Mouse (Mus musculus) kidney, postnatal 14 days (tissue): ENCODE data around the gene Fhad1.

Source experiments
- DNase-seq: peaks from one replicate; pipeline ENCODE4 v3.0.0; 2022; ENCODE audit warnings: mixed read lengths

Fhad1 gene

DNA sequence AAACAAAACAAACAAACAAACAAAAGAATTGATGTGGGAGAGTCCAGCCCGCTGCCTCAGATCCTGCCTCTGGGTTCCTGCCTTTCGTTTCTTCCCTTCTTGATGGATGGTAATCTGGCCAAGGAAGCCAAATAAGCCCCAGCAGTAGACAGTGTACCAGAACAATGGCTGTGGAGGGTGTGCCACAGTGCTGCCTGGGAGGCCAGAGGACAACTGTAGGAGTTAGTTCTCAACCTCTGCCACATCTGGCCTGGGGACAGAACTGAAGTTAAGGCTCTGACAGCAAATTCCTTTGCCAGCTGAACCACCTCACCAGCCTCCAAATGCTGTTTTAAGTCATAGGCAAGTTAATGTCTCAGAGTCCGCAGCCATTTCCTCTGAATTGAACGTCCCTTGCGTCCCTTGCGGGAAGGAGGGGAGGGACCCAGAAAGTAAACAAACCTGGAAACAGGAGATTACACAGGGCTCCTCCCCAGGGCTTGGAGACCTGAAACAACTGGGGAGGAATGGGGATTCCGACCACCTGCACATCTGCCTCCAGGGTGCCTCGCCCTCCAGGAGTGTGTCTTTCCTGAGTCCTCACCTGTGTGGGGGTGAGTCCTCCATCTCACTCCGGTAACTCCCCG lies 133.5 kb downstream of the Fhad1 start:
- no peak for DNase-seq

DNA sequence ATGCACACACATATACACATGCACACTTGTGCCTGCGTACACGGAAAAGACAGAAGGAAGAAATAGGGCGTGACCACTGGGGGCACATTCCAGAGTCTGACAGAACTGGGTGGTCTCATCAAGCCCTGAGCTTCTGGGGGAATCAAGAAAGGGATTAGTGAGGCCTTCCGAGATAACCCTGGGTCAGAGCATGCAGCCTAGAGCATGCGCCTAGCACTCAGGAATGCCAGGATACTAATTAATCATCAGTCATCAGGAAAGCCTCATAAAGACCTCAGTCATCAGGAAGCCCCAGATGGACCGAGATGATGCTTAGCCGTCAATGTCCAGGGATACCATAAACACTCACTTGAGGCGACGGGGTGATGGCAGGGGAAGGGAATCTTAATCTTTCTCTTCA lies 135.0 kb downstream of the Fhad1 start:
- no peak for DNase-seq

DNA sequence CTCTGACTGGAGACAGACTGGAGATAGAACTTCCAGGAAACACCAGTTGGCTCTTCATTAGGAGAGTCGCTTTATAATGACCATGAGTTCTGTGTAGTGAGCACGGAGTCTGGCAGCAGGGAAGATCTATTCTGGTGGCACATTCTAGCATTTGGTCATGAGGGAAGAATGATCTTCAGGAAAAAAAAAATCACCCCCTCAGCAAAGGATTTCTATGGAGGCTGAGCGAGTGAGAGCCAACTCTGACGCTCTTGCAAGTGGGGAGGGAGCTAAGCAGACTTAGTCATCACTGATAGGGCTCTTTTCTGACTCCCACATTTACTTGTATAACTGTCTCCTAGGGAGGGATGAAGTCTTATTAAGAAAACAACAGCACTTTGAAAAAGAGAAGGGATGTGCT lies 135.8 kb downstream of the Fhad1 start:
- DNase-seq: no peak

DNA sequence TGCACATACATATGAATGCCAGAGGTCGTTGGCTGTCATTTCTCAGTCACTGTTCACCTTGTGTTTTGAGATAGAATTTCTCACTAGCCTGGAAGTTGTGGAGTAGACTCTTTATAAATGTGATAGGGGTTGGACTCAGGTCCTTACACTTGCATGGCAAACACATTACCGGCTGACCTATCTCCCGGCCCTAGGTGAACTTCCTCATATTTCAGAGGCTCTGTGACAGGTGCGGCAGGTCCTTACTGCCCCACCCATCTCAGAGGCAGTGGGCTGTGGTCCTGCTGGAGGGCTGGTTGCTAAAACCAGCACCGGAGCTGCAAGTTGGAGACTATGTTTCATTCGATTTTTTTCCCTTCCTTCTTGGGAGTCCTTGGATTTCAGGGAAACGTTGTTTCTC lies 136.3 kb downstream of the Fhad1 start:
- DNase-seq: no peak

DNA sequence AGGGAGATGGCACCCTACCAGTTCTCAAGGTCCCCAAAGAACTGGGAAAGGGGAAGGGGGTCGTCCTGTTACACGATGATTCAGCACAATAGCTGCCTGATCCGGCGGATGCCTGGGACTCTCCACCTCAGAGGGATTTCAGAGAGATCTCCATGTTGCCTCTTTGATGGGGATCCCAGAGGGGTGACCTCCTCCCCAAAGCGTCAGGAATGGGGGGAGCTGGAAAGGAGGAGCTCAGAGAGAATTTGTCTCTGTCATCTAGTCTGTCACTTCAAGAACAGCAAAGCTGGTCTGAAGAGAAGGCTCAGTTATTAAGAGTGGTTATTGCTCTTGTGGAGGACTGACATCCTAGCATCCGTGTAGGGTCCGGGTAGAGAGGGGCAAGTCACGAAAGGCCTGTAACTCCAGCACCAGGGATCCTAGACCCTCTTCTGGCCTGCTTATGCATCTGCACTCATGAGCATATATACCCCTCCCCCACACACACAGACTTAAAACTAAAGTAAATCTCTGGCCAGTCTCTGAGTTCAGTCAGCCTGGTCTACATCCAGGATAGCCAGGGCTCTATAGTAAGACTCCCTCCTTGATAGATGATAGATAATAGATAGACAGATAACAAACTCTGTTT lies 139.3 kb downstream of the Fhad1 start:
- DNase-seq: no peak

DNA sequence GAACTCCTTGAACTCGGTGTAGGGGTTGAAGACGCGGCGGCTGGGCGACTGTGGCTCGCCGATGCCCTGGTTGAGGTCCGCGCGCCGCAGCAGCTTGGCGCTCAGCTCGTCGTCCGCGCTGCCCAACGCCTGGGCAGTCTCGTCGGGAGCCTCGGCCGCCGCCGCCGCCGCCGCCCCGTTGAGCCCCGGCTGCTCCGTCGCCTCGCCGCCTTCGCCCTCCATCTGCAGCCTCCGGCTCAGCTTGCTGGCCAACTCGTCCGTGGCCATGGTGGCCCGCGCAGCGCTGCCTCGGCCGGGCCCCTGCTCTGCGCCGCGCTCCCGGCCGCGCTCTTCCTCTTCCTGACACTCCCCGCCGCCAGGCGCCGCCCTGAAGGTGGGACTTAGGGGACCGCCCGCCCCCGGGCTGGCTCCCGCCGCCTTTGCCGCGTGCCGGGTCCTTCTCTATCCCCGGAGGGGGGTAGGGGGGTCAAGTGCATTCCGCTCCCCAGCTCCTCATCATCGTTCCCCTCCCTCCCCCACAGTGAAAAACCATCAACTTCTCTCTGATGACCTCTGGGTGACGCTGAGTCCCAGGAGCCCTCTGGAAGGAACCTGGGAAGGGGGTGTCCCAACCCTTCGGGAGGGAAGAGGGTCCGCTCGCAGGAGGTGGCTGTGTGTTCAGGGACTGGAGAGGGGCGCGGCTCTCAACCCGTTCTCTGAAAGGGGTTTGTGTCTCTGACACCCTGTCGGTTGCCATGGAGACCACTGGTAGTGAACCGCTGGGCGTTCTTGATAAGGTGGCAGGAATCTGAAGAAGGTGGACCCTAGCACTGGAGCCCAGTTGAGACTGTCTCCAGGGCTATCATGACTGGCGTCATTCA lies 140.1 kb downstream of the Fhad1 start, which contains the start of gene Efhd2:
Gene Efhd2, minus strand, starts transcription at position 320 of the 860 bp plus-strand sequence.
- peak; percentile 88 for DNase-seq

DNA sequence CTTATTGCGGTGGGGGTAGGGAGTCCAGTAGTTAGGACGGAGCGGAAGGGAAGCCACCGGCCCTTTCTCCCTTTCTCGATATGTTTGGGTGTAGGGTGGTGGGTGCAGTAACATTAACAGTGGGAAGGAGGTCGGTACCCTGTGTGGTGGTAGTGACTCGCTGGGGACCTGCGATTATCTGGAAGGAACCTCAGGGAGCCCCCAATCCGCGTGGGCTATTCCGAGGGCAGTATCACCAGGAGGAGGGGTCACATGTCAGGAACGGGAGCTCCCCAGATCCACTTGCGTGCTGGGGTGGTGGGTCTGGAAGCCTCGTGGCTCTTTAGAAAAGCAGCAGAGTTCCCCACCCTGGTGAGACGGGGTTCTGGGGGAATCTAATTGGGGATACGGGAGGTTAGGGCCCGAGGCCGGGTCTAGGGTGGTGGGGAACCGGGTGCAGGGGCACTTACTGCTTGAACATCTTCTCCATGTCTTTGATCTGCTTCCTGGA lies 140.7 kb downstream of the Fhad1 start:
- DNase-seq: no peak

DNA sequence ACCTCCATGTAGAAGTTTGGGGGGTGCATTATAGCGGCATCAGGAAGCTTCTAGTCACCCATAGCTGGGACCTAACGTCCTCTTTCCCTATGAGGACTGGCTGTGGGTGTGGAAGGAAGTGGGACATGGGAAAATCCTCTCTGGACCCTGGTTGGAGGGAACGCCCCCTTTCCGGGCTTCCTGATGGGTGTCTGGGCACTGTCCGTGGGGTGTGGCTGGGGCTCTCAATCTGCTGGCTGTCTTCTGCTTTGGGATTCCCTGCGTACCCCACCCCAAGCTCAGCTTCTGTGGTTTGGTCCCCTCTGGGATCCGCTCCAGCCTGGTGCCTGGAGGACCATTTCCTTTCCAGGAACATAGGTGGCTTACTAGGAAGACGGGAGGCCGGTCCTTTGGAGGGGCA lies 141.9 kb downstream of the Fhad1 start:
- DNase-seq: no peak

DNA sequence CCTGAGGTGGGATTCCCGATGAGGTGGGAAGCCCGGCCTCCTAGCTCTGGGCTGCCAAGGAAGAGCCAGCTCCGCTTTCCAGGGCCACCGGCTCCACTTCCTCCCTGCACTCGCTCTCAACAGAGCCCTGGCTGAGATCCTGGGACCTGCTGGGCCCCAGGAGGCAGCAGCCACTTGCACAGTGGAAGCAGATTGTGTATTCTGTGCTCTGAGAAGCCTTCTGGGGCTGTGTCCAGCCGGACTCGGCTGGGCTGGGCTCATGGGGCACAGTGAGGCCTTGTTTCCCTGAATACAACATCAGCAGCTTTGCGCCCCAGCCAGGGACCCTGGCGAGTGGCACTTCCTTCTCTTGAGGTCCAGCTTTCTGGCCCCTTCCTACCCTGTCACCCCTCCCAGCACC lies 143.0 kb downstream of the Fhad1 start:
- DNase-seq: no peak

DNA sequence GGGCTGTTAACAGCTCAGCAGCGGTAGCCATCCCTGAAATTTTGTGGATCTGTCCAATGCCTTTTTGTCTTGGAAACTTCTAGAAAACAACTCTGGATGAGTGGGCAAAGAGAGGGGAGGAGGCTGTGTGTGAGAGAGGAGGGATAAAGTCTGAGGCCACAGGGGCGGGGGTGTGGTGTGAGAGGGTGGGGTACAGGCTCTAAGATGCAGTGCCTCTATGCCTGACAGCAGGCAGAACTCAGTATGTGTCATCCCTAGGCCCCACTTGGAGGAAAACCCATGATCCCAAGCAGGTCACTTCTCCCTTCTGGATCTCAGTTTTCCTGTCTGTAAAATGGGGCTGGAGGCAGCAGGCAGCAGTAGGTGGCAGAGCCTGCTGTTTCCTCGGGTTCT lies 143.6 kb downstream of the Fhad1 start:
- no peak for DNase-seq

DNA sequence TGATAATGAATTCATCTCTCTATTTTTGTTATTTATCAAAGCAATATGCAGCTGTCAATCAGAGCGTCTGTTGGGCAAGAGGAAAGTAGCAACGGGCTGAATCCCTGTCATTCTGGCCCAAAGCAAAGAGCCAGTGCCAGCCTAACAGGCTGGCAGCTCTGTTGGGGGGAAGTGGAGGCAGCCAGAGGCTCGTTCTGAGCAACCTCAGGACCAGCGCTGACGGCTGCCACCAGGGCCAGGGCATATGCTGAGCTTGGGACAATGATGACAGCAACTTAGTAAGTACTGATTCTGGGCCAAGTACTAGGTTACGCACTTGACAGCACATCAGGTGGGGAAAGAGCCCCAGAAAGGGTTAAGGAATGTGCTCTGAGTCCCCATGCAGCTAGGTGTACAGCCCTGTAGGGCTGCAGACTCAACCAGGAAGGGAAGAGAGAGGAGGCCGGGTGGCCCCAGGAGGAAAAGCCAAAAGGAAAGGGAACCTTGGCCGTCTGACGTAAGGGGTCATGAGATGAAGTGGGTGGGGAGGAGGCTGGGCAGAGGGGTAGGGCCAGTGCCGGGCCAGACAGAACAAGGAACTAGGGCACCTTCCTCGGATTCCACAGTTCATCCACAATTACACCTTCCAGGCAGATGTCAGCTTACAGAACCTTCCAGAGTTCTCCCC lies 144.1 kb downstream of the Fhad1 start:
- DNase-seq: peak; percentile 68

DNA sequence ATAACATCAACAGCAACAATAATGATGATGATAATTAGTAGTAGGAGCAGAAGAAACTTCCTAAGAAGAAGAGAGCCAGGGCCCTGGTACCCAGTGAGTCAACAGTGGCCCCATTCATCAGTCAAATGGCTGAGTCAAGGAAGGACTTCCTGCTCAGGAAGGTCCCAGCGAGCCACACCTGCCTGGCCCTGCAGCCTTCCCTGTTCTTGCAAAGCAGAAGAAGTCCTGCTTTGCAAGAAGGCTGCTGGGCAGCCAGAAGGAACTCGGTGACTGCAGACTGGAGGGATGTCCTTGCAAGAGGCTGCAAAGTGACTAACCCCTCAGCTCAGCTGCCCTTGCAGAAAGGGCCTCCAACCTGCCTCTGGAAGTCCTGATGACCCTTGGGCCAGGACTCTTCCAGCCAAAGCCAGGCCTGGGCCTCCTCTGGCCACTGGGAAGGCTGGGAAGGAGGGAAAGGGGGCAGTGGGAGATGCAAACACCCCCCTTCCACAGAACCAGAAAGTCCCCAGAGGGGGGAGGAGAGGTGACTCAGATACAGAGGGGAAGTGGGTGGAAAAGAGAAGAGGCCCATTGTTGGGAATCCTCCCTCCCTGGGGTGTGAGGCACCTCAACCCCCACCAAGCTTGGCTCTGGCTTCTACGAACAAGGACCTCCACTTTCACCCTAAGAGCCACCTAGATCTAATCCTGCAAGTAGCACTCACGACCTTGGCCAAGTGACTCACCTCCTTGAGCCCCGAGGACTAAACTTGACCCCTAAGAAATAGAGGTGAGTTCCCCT lies 145.3 kb downstream of the Fhad1 start:
- no peak for DNase-seq

DNA sequence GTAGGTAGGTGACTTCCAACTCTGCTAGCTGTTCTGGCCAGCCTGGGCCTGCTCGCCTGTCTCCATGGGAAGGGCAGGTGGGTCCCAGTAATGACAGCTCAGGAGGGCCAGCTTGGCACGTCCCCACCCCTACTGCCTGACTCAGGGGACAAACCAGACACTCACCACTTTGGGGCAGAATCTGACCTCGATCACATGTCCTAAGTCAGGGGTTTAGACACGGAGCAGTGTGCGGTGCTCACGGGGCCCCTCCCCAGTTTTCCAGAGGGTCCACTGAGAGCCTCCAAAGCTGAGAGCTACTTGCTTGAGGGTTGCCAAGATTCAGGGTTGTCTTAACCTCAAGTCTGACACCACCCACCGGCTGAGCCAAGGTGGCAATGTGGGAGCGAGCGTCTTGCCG lies 146.8 kb downstream of the Fhad1 start:
- DNase-seq: no peak

DNA sequence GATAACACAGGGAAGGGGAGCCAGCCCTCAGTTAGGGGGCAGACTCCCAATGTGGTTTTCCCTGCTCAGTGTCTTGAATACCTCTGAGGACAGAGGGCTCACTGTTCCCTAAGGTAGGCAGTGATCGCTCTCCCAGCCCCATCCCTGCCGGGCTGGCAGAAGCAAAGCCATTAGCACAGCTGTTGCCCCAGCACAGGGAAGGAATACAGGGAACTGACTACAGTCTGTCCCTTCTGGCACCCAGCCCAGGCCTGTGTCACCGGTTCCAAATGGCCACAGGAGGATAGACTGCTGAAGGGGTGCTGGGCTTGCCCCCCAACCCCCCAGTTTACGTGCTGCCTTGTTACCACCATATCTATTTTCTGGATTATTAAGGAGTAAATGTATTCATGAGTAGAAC lies 147.4 kb downstream of the Fhad1 start:
- DNase-seq: peak; percentile 65

DNA sequence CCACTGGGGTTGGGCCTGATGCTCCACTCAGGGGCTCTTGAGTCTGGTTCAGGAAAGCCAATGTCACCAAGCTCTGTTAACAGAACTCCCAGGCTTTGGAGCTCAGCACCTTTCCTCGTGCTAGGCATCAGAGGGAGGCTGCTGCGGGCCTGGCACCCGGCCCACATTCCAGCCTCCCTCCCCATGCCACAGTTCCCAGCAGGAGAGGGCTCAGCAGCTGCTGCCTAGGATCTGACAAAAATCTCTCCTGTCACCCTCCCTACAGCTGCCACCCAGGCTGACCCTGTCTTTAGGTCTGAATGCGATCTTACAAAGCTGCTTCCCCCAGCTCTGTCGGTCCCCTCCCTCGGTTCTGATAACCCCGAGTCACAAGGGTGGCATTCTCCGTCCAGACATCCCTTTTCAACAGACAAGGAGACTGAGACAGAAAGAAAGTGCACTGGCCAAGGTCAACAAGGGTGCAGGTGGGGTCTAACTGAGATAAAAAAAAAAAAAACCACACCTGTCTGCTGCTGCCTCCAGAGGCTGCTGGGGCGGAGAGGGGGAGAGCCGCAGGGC lies 147.9 kb downstream of the Fhad1 start:
- peak; percentile 73 for DNase-seq

DNA sequence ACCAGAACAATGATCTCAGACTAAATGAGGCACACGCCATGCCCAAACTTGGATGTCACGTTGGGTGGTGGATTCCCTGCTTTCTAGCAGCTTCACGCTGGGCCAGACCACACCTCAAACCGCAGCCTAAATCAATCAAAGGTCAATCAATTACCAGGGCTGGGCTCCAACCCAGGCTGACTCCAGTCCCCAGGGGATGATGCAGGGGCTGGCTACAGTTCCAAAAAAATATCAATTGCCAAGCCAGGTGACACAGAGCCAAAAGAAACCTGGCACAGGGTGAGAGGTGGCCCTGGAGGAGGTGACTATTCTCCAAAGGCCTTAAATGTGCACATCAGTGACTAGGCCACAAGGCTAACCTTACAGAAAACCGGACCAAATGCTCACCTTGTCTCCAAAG lies 149.3 kb downstream of the Fhad1 start:
- DNase-seq: no peak

DNA sequence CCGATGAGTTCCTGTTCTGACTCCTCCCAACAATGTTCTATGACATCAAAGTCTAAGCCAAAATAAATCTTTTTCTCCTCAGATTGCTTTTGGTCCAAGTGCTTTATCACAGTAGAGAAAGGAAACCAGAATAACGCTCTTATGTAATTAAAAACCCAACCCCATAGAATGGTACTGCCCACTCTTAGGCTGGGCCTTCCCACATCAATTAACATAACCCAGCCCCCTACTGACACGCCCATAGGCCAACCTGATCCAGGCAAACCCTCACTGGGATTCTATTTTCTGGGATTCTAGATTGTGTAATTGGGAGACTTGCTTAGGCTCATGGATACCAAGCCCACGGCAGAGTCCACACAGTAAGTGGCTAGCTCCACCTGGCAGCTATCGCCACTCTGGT lies 149.9 kb downstream of the Fhad1 start:
- no peak for DNase-seq

DNA sequence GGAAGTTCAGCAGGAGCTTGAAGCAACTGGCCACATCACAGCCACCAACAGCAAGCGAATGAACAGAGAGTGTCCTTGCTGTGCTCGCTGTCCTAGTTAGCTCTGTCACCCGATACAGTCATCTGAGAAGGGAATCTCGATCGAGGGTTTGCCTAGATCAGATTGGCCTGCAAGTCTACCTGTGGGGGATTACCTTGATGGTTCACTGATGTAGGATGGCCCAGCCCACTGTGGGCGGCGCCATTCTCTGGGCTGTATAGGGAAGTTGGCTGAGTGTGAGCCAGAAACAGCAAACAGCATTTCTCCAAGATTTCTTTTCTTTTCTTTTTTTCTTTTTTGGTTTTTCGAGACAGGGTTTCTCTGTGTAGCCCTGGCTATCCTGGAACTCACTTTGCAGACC lies 150.4 kb downstream of the Fhad1 start:
- DNase-seq: no peak

DNA sequence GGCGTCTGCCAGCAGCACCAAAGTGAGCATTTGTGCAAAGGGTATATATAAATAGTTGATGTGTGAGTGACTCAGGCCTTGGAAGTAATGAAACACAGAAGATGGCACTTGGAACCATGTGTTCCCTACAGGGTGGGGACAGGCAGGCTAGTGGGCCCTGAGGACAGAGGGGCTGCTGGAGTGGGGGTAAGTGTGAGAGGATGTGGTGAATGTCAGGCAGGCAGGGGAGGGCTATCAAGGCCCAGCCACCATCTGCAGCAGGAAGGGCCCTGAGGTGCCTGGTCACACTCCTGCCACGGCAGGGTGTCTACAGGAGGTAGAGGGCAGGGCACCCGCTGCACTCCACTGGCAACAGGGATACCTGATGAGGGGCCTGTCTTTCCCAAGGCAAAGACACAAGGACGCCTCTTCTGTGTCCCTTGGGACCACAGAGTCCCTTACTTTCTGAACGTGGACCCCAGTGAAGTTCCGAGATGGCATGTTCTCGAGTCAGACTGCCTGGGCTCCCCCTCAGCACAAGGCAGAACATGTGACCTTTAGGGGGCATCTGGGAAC lies 151.1 kb downstream of the Fhad1 start:
- DNase-seq: no peak

DNA sequence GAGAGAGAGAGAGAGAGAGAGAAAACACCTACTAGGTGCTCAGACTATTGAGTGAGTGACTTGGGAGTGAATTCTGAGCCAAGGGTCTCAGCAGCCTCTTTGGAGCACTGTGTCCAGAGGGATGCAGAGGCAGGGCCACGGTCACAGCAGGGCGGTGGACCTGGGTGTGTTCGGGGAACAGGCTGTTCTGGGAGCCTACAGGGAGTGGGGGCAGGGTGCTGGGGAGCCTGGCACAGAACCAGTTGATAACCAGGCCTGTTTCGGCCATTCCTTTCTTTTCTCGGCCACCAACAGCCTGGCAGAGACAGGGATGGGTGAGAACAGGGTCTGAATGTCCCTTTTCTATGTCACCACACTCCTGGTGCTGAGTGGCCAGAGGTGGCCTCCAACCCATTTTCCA lies 152.0 kb downstream of the Fhad1 start:
- DNase-seq: no peak

DNA sequence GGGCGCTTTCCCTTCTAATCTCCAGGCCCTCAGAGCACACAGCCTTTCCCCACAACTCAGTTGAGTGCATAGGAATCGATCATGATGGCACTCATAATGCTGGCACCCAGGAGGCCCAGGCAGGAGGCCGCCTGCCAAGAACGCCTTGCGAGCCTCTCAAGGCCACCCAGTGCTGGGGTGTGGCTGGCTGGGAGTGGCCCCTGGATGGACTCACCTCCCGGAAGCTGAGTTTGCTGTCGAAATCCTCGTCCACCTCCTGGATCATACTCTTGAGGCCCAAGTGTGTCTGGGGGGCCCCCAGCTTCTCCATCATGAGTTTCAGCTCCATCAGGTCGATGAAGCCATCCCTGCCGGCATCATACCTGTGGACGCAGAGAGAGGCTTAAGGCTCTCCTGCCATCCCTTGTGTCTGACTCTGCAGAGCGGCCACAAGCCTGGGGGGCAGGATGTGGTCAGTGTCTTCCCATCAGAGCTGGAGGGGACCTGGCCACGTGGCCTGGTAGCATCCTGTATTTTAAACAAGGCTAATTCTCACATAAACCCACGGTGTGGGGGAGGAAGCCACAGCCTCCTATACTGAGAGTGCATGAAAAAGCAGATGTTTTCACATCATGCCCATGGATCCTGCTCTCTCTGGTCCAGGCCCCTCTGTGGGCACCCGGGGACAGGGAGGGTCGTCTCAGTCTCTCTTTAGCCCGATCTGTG lies 153.1 kb downstream of the Fhad1 start:
- DNase-seq: no peak
